Comparison of ENCODE assay signal across 9 mouse cellular contexts in the genomic region with DNA sequence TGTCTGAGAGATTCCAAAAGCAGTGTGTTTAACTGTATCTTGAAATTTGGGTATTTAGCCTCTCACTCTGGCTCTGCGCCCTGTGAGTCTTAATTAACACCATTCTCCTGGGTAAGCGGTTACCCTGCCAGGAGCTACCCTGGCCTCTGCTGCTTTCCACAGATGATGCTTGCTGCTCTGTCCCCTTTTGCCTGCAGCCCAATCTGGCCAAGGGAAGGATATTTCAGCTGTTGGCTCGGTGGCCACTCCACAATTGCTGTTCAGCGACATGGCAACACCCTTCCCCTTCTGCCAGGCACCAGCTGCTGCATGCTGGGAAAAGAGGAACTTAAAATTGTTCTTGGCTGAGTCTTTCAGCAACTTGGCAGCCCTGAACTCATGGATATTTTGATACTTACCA.
DNase-seq lines count a peak whose midpoint lies in the region; ATAC-seq and TF ChIP-seq lines count a peak whose summit lies in the region.
"Had no signal": no experiment of that assay in that cellular context is flagged by ENCODE, and none has a peak within 500 bp of the region (broad histone marks: within the 10 kb centered on the region; RNA-seq: fewer than 3 reads in every experiment).

No protein-coding gene starts in this region.

- no peak for TF ChIP-seq CTCF in forebrain, postnatal 0 days (IDR thresholded peaks at IDR 0.05; ENCODE audit: low read depth)

- 0 out of 2 replicates have a peak, but pooled peaks have one; percentile 43 for ATAC-seq in hindbrain, embryonic 14.5 days (ENCODE audit: low FRiP score)
- no peak for ATAC-seq in hindbrain, embryonic 11.5 days (ENCODE audit: low FRiP score)
- peak; percentile 87 for ATAC-seq in forebrain, postnatal 0 days

- H3K9ac ChIP-seq in hindbrain, embryonic 14.5 days, result no peak overlapping the region
- no peak overlapping the region for H3K9ac ChIP-seq in hindbrain, embryonic 11.5 days (ENCODE audit: low read depth, low read length)
- no peak overlapping the region for H3K9ac ChIP-seq in forebrain, postnatal 0 days

- H3K9me3 ChIP-seq in hindbrain, embryonic 14.5 days (ENCODE audit: control insufficient read depth, low read length), result no peaks in the 10 kb centered on the region
- H3K9me3 ChIP-seq in hindbrain, embryonic 11.5 days (ENCODE audit: control insufficient read depth, low read length), result no peaks in the 10 kb centered on the region
- no peaks in the 10 kb centered on the region for H3K9me3 ChIP-seq in forebrain, postnatal 0 days (ENCODE audit: low read length)

- DNase-seq in hindbrain, embryonic 14.5 days (ENCODE audit: low spot score), result peak; percentile 33
- no peak for DNase-seq in hindbrain, embryonic 11.5 days (ENCODE audit: low spot score)
- peak; percentile 73 for DNase-seq in forebrain, postnatal 0 days
- peak; percentile 57 for DNase-seq in layer of hippocampus, adult 9-11 months
- peak; percentile 9 for DNase-seq in right cerebral cortex, postnatal 14 days
- DNase-seq in thymus, postnatal 0 days (ENCODE audit: low spot score), result no peak
- no peak for DNase-seq in B cell, adult 2 months
- no peak for DNase-seq in kidney, postnatal 4 days

- H3K4me3 ChIP-seq in hindbrain, embryonic 14.5 days (replicated peaks; ENCODE audit: low read length), result no peak overlapping the region
- no peak overlapping the region for H3K4me3 ChIP-seq in hindbrain, embryonic 11.5 days (ENCODE audit: low read depth, low read length)
- H3K4me3 ChIP-seq in forebrain, postnatal 0 days (ENCODE audit: low read depth, low read length), result no peak overlapping the region

- no peak overlapping the region for H3K4me2 ChIP-seq in hindbrain, embryonic 14.5 days (replicated peaks)
- no peak overlapping the region for H3K4me2 ChIP-seq in hindbrain, embryonic 11.5 days (replicated peaks; ENCODE audit: low read depth, low read length)
- no peak overlapping the region for H3K4me2 ChIP-seq in forebrain, postnatal 0 days (ENCODE audit: low read depth)

- H3K27me3 ChIP-seq in hindbrain, embryonic 14.5 days (ENCODE audit: control insufficient read depth, insufficient read depth, low read length), result no peaks in the 10 kb centered on the region
- no peaks in the 10 kb centered on the region for H3K27me3 ChIP-seq in hindbrain, embryonic 11.5 days (ENCODE audit: control insufficient read depth, insufficient read depth, low read length)
- H3K27me3 ChIP-seq in forebrain, postnatal 0 days (ENCODE audit: insufficient read depth, low read length), result no peaks in the 10 kb centered on the region; the same call in 1 of the 2 replicates

- 58% methylated on average over 4 of the region's 4 CpGs for WGBS in hindbrain, embryonic 14.5 days
- WGBS in hindbrain, embryonic 11.5 days, result 93% methylated on average over 4 of the region's 4 CpGs
- 24% methylated on average over 4 of the region's 4 CpGs for WGBS in forebrain, postnatal 0 days

- no peaks in the 10 kb centered on the region for H3K4me1 ChIP-seq in hindbrain, embryonic 14.5 days (replicated peaks; ENCODE audit: control insufficient read depth, insufficient read depth, low read length)
- H3K4me1 ChIP-seq in hindbrain, embryonic 11.5 days (replicated peaks; ENCODE audit: control insufficient read depth, insufficient read depth, low read length), result no peaks in the 10 kb centered on the region
- peaks cover 2% of the 10 kb centered on the region; the same call in 1 of the 2 replicates for H3K4me1 ChIP-seq in forebrain, postnatal 0 days (ENCODE audit: insufficient read depth)

- H3K27ac ChIP-seq in hindbrain, embryonic 14.5 days, result no peak overlapping the region
- H3K27ac ChIP-seq in hindbrain, embryonic 11.5 days (ENCODE audit: low read depth, low read length), result no peak overlapping the region
- no peak overlapping the region for H3K27ac ChIP-seq in forebrain, postnatal 0 days (ENCODE audit: low read depth, low read length)

- no peaks in the 10 kb centered on the region for H3K36me3 ChIP-seq in hindbrain, embryonic 14.5 days (replicated peaks; ENCODE audit: control insufficient read depth, insufficient read depth)
- no peaks in the 10 kb centered on the region for H3K36me3 ChIP-seq in hindbrain, embryonic 11.5 days (ENCODE audit: control insufficient read depth, insufficient read depth, low read length)
- no peaks in the 10 kb centered on the region for H3K36me3 ChIP-seq in forebrain, postnatal 0 days (ENCODE audit: insufficient read depth)
- H3K36me3 ChIP-seq: G1E had no signal

Comparison
In these comparisons a context has a peak if more than half of its experiments do, and no peak if none do; other contexts are left out.
1. DNase-seq: peak in hindbrain, embryonic 14.5 days (single experiment), forebrain, postnatal 0 days (single experiment), layer of hippocampus, adult 9-11 months (single experiment) and right cerebral cortex, postnatal 14 days (single experiment); none in hindbrain, embryonic 11.5 days (single experiment), thymus, postnatal 0 days (single experiment), B cell, adult 2 months (0 of 2) and kidney, postnatal 4 days (0 of 2).